Mouse (Mus musculus) limb, embryonic 14.5 days (tissue): ENCODE measurements around the gene 3425401B19Rik. TPM values are rescaled to one million over a fixed set of nuclear protein-coding genes. Genes with fewer than 3 reads are reported as not detected.

Experiments
- ATAC-seq: fragments of 200-750 bp; cut with Nextera tagmentation; 2 replicates; pipeline ENCODE4 v1.8.0; 2017; ENCODE audit warnings: low read depth, moderate number of reproducible peaks, moderate TSS enrichment; ENCODE audit not compliant: low FRiP score
- DNase-seq: peaks from one replicate; pipeline ENCODE4 v3.0.0-alpha.2; 2015; ENCODE audit warnings: low spot score
- H3K27ac ChIP-seq: fragments of 300-500 bp; sonication (generic); replicated peaks from 2 replicates; pipeline ENCODE4 v1.5.1; 2014; ENCODE audit warnings: low read depth, mild to moderate bottlenecking, low read length, moderate library complexity, mixed read lengths
- H3K27me3 ChIP-seq: fragments of 300-500 bp; sonication (generic); 2 replicates; pipeline ENCODE4 v1.6.1; 2014; ENCODE audit warnings: low read length, mixed read lengths; ENCODE audit not compliant: control insufficient read depth, insufficient read depth
- H3K36me3 ChIP-seq: fragments of 300-500 bp; sonication (generic); 2 replicates; pipeline ENCODE4 v1.6.1; 2014; ENCODE audit warnings: mild to moderate bottlenecking, low read length, moderate library complexity, mixed read lengths; ENCODE audit not compliant: control insufficient read depth, insufficient read depth
- H3K4me1 ChIP-seq: fragments of 300-500 bp; sonication (generic); 2 replicates; pipeline ENCODE4 v1.6.1; 2014; ENCODE audit warnings: antibody characterized with exemption, low read length, mixed read lengths; ENCODE audit not compliant: control insufficient read depth, insufficient read depth
- H3K4me2 ChIP-seq: fragments of 300-500 bp; sonication (generic); replicated peaks from 2 replicates; pipeline ENCODE4 v1.6.1; 2014; ENCODE audit warnings: low read depth, mild to moderate bottlenecking, low read length, moderate library complexity; ENCODE audit not compliant: severe bottlenecking
- H3K4me3 ChIP-seq: fragments of 300-500 bp; sonication (generic); replicated peaks from 2 replicates; pipeline ENCODE4 v1.5.1; 2014; ENCODE audit warnings: low read length
- H3K9ac ChIP-seq: fragments of 300-500 bp; sonication (generic); 2 replicates; pipeline ENCODE4 v1.6.1; 2014; ENCODE audit warnings: mild to moderate bottlenecking, low read depth, low read length, moderate library complexity; ENCODE audit not compliant: severe bottlenecking
- H3K9me3 ChIP-seq: fragments of 300-500 bp; sonication (generic); 2 replicates; pipeline ENCODE4 v1.6.1; 2016; ENCODE audit warnings: low read length; ENCODE audit not compliant: control insufficient read depth
- POLR2A ChIP-seq: fragments of 200-500 bp; IDR thresholded peaks from 2 replicates; pipeline ENCODE4 v1.8.0; 2012; ENCODE audit warnings: inconsistent platforms, mild to moderate bottlenecking, moderate library complexity, borderline replicate concordance; ENCODE audit not compliant: insufficient read depth, insufficient read length; ENCODE audit errors: extremely low read depth
- WGBS: fragments of 180-500 bp; shearing (Covaris S2); extraction: QIAGEN DNeasy Blood & Tissue Kit; methylation state at CpG from one replicate; pipeline ENCODE4 v1.1.7; 2014; 5-methylcytosine and 5-hydroxymethylcytosine counted together
- polyA plus RNA-seq, 2 experiments: library from polyadenylated mRNA; depleted of rRNA in 1 of 2; stranded (reverse) in 1 of 2; unstranded in 1 of 2; fragments of >200 nt; fragmentation: Nextera tagmentation in 1 of 2; extraction: Ambion mirVana in 1 of 2; gene quantifications; 2 replicates each; pipeline versions ENCODE4 v1.2.1 to v1.2.3; 2012 to 2014

3425401B19Rik gene
- 1.2 and 1.4 TPM in 2 replicates for polyA plus RNA-seq (2012; rRNA removed)
- polyA plus RNA-seq (2014; fragmentation: Nextera tagmentation; extraction: Ambion mirVana): 0.69 and 1.1 TPM in 2 replicates

DNA sequence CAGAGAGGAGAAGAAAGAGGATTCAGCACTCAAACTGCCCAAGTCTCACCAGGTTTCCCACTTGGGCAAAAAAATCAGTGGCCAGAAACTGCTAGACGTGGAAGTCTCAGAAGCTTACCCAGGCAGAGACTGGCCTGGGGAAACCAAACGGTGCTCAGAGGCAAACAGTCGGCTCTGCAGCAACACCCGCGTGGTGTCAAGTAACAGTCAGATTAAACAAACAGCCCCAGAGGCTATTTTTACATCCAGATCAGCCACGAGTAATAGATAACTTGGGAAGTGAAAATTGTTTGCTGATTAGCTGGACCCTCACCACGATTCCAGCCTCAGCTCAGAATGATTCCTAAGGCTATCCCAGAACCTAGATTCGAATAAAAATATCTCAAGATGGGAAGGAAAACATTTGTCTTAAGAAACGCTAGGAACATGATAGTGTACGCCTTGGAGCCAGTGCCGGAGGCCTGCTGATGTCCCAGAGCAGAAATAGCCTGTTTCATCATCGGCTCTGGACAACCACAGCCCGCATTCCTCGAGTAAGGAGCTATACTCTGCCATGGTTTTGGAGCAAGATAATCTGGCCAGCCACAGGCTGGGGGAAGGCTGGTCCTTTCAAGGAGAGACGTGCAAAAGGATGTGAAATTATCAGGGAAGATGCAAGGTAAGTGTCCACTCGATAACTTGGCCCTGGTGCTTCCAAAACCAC, at the start of gene 3425401B19Rik:
3425401B19Rik (minus strand) TSS at position 170 of the 703 bp plus-strand sequence.
- DNase-seq (no peak), ATAC-seq (peak; percentile 61; the same call in 1 of the 2 replicates)
- no peak for TF ChIP-seq POLR2A
- no peak within 1 kb of the TSS for H3K9ac ChIP-seq
- WGBS: 49% methylated on average over 16 of the region's 16 CpGs
- no peak within 1 kb of the TSS for H3K4me3 ChIP-seq
- H3K27ac ChIP-seq: no peak within 1 kb of the TSS
- H3K4me2 ChIP-seq: no peak within 1 kb of the TSS
- no peaks in the 10 kb centered on the region for H3K9me3 ChIP-seq
- H3K4me1 ChIP-seq: peaks cover 6% of the 10 kb centered on the region; the same call in 1 of the 2 replicates
- no peaks in the 10 kb centered on the region for H3K27me3 ChIP-seq
- no peaks in the 10 kb centered on the region for H3K36me3 ChIP-seq

DNA sequence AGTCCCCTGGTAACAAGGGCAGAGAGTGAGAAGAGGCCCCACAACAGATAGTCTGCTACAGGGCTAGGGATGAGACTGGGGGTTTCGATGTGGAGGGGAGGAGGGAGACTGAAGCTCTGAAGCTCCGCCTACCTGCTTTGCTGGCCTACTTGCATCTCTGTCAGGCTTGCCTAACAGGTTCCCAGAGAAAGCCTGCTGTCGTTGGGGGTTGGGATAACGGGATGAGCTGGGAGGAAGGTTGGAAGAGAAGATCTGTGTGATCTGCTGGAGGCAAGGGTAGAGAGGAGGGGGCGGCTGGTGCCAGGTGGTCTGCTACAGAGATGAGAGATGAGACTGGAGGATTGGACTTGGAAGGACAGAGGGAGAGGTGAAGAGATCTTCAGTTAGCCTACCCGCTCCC, 47.9 kb upstream of the 3425401B19Rik start:
- Histone ChIP-seq H3K9me3 (no peaks in the 10 kb centered on the region), H3K27ac (no peak overlapping the region), H3K36me3 (no peaks in the 10 kb centered on the region), H3K4me1 (no peaks in the 10 kb centered on the region), H3K9ac (no peak overlapping the region), H3K27me3 (no peaks in the 10 kb centered on the region), H3K4me3 (no peak overlapping the region), H3K4me2 (no peak overlapping the region)
- no peak for DNase-seq
- ATAC-seq: no peak
- no peak for TF ChIP-seq POLR2A
- WGBS: 30% methylated on average over 6 of the region's 6 CpGs

DNA sequence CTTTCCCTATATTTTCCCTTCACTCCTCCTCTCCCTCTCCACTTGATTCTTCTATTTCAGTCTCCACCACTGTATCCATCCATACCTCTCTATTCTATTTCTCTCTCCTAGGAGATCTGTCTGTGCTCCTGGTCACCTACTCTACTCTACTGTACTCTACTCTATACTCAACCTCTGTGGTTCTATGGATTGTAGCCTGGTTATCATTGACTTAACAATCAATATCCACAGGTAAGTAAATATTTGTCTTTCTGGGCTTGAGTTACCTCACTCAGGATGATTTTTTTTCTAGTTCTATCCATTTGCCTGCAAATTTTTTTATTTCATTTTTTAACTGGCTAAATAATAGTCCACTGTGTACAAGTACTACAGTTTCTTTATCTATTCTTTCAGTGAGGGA, 41.8 kb upstream of the 3425401B19Rik start:
- Histone ChIP-seq H3K9ac (no peak overlapping the region), H3K9me3 (no peaks in the 10 kb centered on the region), H3K4me2 (no peak overlapping the region), H3K4me1 (no peaks in the 10 kb centered on the region), H3K27ac (no peak overlapping the region), H3K36me3 (no peaks in the 10 kb centered on the region), H3K4me3 (no peak overlapping the region), H3K27me3 (no peaks in the 10 kb centered on the region)
- DNase-seq: no peak
- no peak for TF ChIP-seq POLR2A
- no peak for ATAC-seq

DNA sequence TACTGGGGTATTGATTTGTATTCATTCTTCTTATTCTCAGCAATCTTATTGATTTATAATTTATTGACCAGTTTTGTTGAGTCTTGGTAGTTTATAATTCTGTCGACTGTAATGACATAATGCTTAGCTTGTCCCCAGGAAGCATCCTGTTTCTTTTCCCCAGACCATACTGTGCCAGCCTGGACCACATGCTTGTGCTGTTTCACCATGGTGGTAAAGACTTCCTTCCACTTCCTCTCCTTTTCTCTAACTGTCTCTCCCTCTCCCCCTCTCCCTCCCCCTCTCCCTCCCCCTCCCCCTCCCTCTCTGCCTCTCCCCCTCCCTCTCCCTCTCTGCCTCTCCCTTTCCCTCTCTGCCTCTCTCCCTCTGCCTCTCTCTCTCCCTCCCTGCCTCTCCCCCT, 36.4 kb upstream of the 3425401B19Rik start:
- H3K36me3 ChIP-seq: no peaks in the 10 kb centered on the region
- H3K9ac ChIP-seq: no peak overlapping the region
- H3K9me3 ChIP-seq: no peaks in the 10 kb centered on the region
- H3K27ac ChIP-seq: no peak overlapping the region
- TF ChIP-seq POLR2A: no peak
- no peak overlapping the region for H3K4me2 ChIP-seq
- no peaks in the 10 kb centered on the region for H3K27me3 ChIP-seq
- H3K4me1 ChIP-seq: no peaks in the 10 kb centered on the region
- H3K4me3 ChIP-seq: no peak overlapping the region
- 48% methylated on average over 1 of the region's 1 CpGs for WGBS
- DNase-seq (no peak), ATAC-seq (no peak)

DNA sequence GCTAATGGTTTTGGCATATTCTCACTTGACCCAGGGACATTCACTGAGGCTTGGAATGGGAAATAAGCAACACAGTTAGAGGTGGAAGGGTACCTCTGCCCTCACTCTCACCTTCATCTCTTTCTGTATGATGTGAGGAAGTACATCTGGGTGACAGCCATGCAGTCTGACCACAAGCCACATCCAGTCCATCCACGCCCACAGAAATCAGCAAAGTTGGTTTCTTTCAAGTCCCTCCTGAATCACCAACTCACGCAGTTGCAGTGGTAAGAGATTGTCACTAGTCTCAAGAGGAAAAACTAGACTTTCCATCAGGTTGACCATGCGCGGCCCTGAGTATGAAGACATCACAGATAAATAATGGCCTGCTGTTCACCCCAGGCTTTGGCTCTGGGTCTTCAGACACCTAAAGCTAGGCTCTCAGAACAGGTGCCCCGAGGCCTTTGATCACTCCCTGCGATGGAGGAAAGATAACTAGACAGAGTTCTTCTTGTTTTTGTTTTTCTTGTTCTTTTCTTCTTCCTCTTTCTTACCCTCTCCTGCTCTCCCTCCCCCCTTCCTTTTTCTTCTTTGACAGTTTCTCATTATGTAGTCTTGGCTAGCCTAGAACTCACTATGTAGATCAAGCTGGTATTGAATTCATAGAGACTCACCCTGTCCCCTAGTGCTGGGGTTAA, 31.8 kb upstream of the 3425401B19Rik start:
- Histone ChIP-seq H3K4me2 (no peak overlapping the region), H3K9me3 (no peaks in the 10 kb centered on the region), H3K27me3 (no peaks in the 10 kb centered on the region), H3K36me3 (no peaks in the 10 kb centered on the region), H3K9ac (no peak overlapping the region), H3K4me3 (no peak overlapping the region), H3K27ac (no peak overlapping the region), H3K4me1 (peaks cover 5% of the 10 kb centered on the region; the same call in 1 of the 2 replicates)
- ATAC-seq: no peak
- no peak for TF ChIP-seq POLR2A
- DNase-seq: no peak
- WGBS: 85% methylated on average over 6 of the region's 6 CpGs
